Mouse (Mus musculus): ENCODE measurements around the gene B2m. TPM values are rescaled to one million over a fixed set of nuclear protein-coding genes. Genes with fewer than 3 reads are reported as not detected.

Gene B2m
- polyA plus RNA-seq, 1 experiment = 99.6 TPM

- Histone ChIP-seq H3K4me1 (peaks cover 54% of the 10 kb centered on the region), H3K9me3 (no peaks in the 10 kb centered on the region), H3K36me3 (replicated peaks; ENCODE audit: low read length) (peaks cover 16% of the 10 kb centered on the region), H3K27me3 (replicated peaks) (no peaks in the 10 kb centered on the region), H3K4me3 (replicated peaks) (no peak overlapping the region)
- TF ChIP-seq GATA1 (IDR thresholded peaks at IDR 0.05; ENCODE audit: borderline replicate concordance, low read length) (no peak), FLI1 (IDR thresholded peaks at IDR 0.05; ENCODE audit: low read length) (no peak)
Observed at GRCm38 (mm10) chr2:122159667-122160066, 12.2 kb downstream of the B2m start.

- Histone ChIP-seq H3K36me3 (replicated peaks; ENCODE audit: low read length) (peaks cover 6% of the 10 kb centered on the region), H3K4me3 (replicated peaks) (no peak within 1 kb of the TSS), H3K27me3 (replicated peaks) (no peaks in the 10 kb centered on the region), H3K9me3 (no peaks in the 10 kb centered on the region), H3K4me1 (peaks cover 55% of the 10 kb centered on the region)
- no peak for TF ChIP-seq GATA1 (IDR thresholded peaks at IDR 0.05; ENCODE audit: borderline replicate concordance, low read length)
- no peak for TF ChIP-seq FLI1 (IDR thresholded peaks at IDR 0.05; ENCODE audit: low read length)
Observed at GRCm38 (mm10) chr2:122160680-122161079, 13.2 kb downstream of the B2m start, which contains the start of gene Trim69. TSS of gene Trim69 (plus strand) at chr2:122160700.

GRCm38 (mm10) chr2:122161542-122161941, 14.1 kb downstream of the B2m start:
- peak overlapping the region; percentile 3 for H3K4me3 ChIP-seq (replicated peaks)
- no peaks in the 10 kb centered on the region for H3K27me3 ChIP-seq (replicated peaks)
- peaks cover 47% of the 10 kb centered on the region for H3K4me1 ChIP-seq
- TF ChIP-seq FLI1 (IDR thresholded peaks at IDR 0.05; ENCODE audit: low read length) = no peak
- no peak for TF ChIP-seq GATA1 (IDR thresholded peaks at IDR 0.05; ENCODE audit: borderline replicate concordance, low read length)
- H3K36me3 ChIP-seq (replicated peaks; ENCODE audit: low read length) = no peaks in the 10 kb centered on the region
- H3K9me3 ChIP-seq = no peaks in the 10 kb centered on the region

GRCm38 (mm10) chr2:122162529-122162928, 15.0 kb downstream of the B2m start:
- Histone ChIP-seq H3K4me3 (replicated peaks) (no peak overlapping the region), H3K27me3 (replicated peaks) (no peaks in the 10 kb centered on the region), H3K36me3 (replicated peaks; ENCODE audit: low read length) (no peaks in the 10 kb centered on the region), H3K4me1 (peaks cover 46% of the 10 kb centered on the region), H3K9me3 (no peaks in the 10 kb centered on the region)
- TF ChIP-seq GATA1 (IDR thresholded peaks at IDR 0.05; ENCODE audit: borderline replicate concordance, low read length) (no peak), FLI1 (IDR thresholded peaks at IDR 0.05; ENCODE audit: low read length) (no peak)

- TF ChIP-seq GATA1 (IDR thresholded peaks at IDR 0.05; ENCODE audit: borderline replicate concordance, low read length) (no peak), FLI1 (IDR thresholded peaks at IDR 0.05; ENCODE audit: low read length) (no peak)
- no peaks in the 10 kb centered on the region for H3K9me3 ChIP-seq
- H3K36me3 ChIP-seq (replicated peaks; ENCODE audit: low read length) = no peaks in the 10 kb centered on the region
- peaks cover 49% of the 10 kb centered on the region for H3K4me1 ChIP-seq
- no peaks in the 10 kb centered on the region for H3K27me3 ChIP-seq (replicated peaks)
- H3K4me3 ChIP-seq (replicated peaks) = peak overlapping the region; percentile 86
Observed at GRCm38 (mm10) chr2:122163430-122164195, 16.1 kb downstream of the B2m start.

- no peaks in the 10 kb centered on the region for H3K27me3 ChIP-seq (replicated peaks)
- peak overlapping the region; percentile 86 for H3K4me3 ChIP-seq (replicated peaks)
- H3K9me3 ChIP-seq = no peaks in the 10 kb centered on the region
- H3K4me1 ChIP-seq = peaks cover 49% of the 10 kb centered on the region
- TF ChIP-seq FLI1 (IDR thresholded peaks at IDR 0.05; ENCODE audit: low read length) (no peak), GATA1 (IDR thresholded peaks at IDR 0.05; ENCODE audit: borderline replicate concordance, low read length) (no peak)
- no peaks in the 10 kb centered on the region for H3K36me3 ChIP-seq (replicated peaks; ENCODE audit: low read length)
Observed at GRCm38 (mm10) chr2:122164293-122164692, 16.8 kb downstream of the B2m start.

GRCm38 (mm10) chr2:122171292-122171691, 23.8 kb downstream of the B2m start:
- Histone ChIP-seq H3K36me3 (replicated peaks; ENCODE audit: low read length) (no peaks in the 10 kb centered on the region), H3K4me1 (peaks cover 3% of the 10 kb centered on the region; the same call in 1 of the 2 replicates), H3K9me3 (no peaks in the 10 kb centered on the region), H3K27me3 (replicated peaks) (no peaks in the 10 kb centered on the region), H3K4me3 (replicated peaks) (no peak overlapping the region)
- no peak for TF ChIP-seq GATA1 (IDR thresholded peaks at IDR 0.05; ENCODE audit: borderline replicate concordance, low read length)
- TF ChIP-seq FLI1 (IDR thresholded peaks at IDR 0.05; ENCODE audit: low read length) = no peak

- no peaks in the 10 kb centered on the region for H3K9me3 ChIP-seq
- TF ChIP-seq FLI1 (IDR thresholded peaks at IDR 0.05; ENCODE audit: low read length) = no peak
- TF ChIP-seq GATA1 (IDR thresholded peaks at IDR 0.05; ENCODE audit: borderline replicate concordance, low read length) = no peak
- H3K4me3 ChIP-seq (replicated peaks) = no peak overlapping the region
- no peaks in the 10 kb centered on the region for H3K36me3 ChIP-seq (replicated peaks; ENCODE audit: low read length)
- H3K27me3 ChIP-seq (replicated peaks) = no peaks in the 10 kb centered on the region
- H3K4me1 ChIP-seq = peaks cover 3% of the 10 kb centered on the region; the same call in 1 of the 2 replicates
Observed at GRCm38 (mm10) chr2:122172188-122172587, 24.7 kb downstream of the B2m start.

- TF ChIP-seq GATA1 (IDR thresholded peaks at IDR 0.05; ENCODE audit: borderline replicate concordance, low read length) (no peak), FLI1 (IDR thresholded peaks at IDR 0.05; ENCODE audit: low read length) (no peak)
- H3K4me1 ChIP-seq = peaks cover 9% of the 10 kb centered on the region
- H3K4me3 ChIP-seq (replicated peaks) = peak overlapping the region; percentile 65
- no peaks in the 10 kb centered on the region for H3K9me3 ChIP-seq
- H3K36me3 ChIP-seq (replicated peaks; ENCODE audit: low read length) = no peaks in the 10 kb centered on the region
- H3K27me3 ChIP-seq (replicated peaks) = no peaks in the 10 kb centered on the region
Observed at GRCm38 (mm10) chr2:122180051-122180822, 32.8 kb downstream of the B2m start.

GRCm38 (mm10) chr2:122185086-122185485, 37.6 kb downstream of the B2m start:
- peaks cover 17% of the 10 kb centered on the region for H3K4me1 ChIP-seq
- no peaks in the 10 kb centered on the region for H3K9me3 ChIP-seq
- H3K36me3 ChIP-seq (replicated peaks; ENCODE audit: low read length) = no peaks in the 10 kb centered on the region
- TF ChIP-seq GATA1 (IDR thresholded peaks at IDR 0.05; ENCODE audit: borderline replicate concordance, low read length) (no peak), FLI1 (IDR thresholded peaks at IDR 0.05; ENCODE audit: low read length) (no peak)
- no peaks in the 10 kb centered on the region for H3K27me3 ChIP-seq (replicated peaks)
- no peak overlapping the region for H3K4me3 ChIP-seq (replicated peaks)

Measured in megakaryocyte, embryonic 14.5 days (primary cell).